8 mouse cellular contexts compared by ENCODE assay signal in the genomic region with DNA sequence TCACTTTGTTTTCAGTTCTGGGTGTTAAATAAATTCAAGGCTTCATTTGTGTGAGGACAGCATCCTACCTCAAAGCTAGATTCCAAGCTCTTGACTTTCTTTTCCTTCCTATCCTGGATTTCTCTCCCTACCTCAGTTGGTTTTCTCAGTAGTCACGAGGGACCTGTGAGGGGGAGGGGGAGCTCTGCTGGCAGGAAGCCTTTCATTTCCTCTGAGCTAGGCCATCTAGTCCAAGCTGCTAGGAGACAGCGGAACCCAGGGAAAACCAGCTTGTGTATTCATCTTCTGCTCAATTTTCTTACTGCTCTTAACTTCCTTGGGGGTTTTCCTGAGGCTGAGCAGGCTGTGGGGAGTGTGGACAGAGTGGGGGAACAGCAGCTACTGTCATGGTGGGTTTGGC. TPM values are rescaled to one million over a fixed set of nuclear protein-coding genes. Genes with fewer than 3 reads are reported as not detected.
DNase-seq lines count a peak whose midpoint lies in the region; ATAC-seq and TF ChIP-seq lines count a peak whose summit lies in the region.

No protein-coding gene starts in this region.

- peak; percentile 53; the same call in 1 of the 2 replicates for ATAC-seq in megakaryocyte, adult 5-6 weeks (ENCODE audit: poor library complexity, severe bottlenecking)

- H3K4me1 ChIP-seq in lung, adult 2 months (ENCODE audit: control insufficient read depth, insufficient read depth, low read length): peaks cover 15% of the 10 kb centered on the region

- H3K4me3 ChIP-seq in lung, adult 2 months (replicated peaks; ENCODE audit: extremely low read depth, low read depth, low read length): no peak overlapping the region

- no peak for TF ChIP-seq CTCF in lung, adult 2 months (IDR thresholded peaks at IDR 0.05; ENCODE audit: insufficient read depth, low read length)
- no peak for TF ChIP-seq CTCF in brain, embryonic 14.5 days (IDR thresholded peaks at IDR 0.05; ENCODE audit: borderline replicate concordance, extremely low read depth, insufficient read depth, insufficient read length)

- no peak for TF ChIP-seq POLR2A in lung, adult 2 months (IDR thresholded peaks at IDR 0.05; ENCODE audit: borderline replicate concordance, extremely low read depth, low read depth, low read length)
- no peak for TF ChIP-seq POLR2A in brain, embryonic 14.5 days (IDR thresholded peaks at IDR 0.05; ENCODE audit: borderline replicate concordance, extremely low read depth, insufficient read depth, insufficient read length, poor library complexity, severe bottlenecking)

- 24% methylated on average over 2 of the region's 2 CpGs for WGBS in lung, adult 2 months

- intact Hi-C loops in heart, postnatal 10 days (cut with DNase I): loop anchor here (5.0 kb wide), 1 partner anchor 55 kb away; no protein-coding TSS in a partner anchor

- peak; percentile 34 to 50 for DNase-seq in lung, adult 18-20 months
- no peak for DNase-seq in lung, adult 2 months
- peak; percentile 64 for DNase-seq in brain, embryonic 14.5 days (ENCODE audit: low read depth)
- peak; percentile 59 to 61 for DNase-seq in heart, postnatal 10 days
- DNase-seq in layer of hippocampus, postnatal 14 days (ENCODE audit: low spot score in 2 of 2): peak; percentile 57 to 73
- DNase-seq in thymus, postnatal 4 days: peak; percentile 52
- DNase-seq in retina, postnatal 1 day: no peak

RNA-seq across cellular contexts. Expression of a gene that starts 55.0 kb away (rescaled TPM):
- 0.96 and 1.2 TPM in 2 replicates for polyA plus RNA-seq in lung, adult 2 months (2012; rRNA removed)
- polyA plus RNA-seq in brain, embryonic 14.5 days (2012; rRNA removed): 3.0 and 4.1 TPM in 2 replicates
- total RNA-seq in heart, postnatal 10 days (2021): 1 to 10 TPM in 1 of 2 experiments, under 1 TPM in 1; 0.81 to 1.1 TPM
- total RNA-seq in layer of hippocampus, postnatal 14 days (2021): 1 to 10 TPM; 4.4 to 6.4 TPM
- 3.6 and 6.2 TPM in 2 replicates for total RNA-seq in megakaryocyte, adult 5-6 weeks (2015)
- 16.2 and 24.5 TPM in 2 replicates for total RNA-seq in megakaryocyte, adult 5-6 weeks (2017)

RNA-seq across cellular contexts. Expression of a gene that starts 55.5 kb away (rescaled TPM):
- 157 and 282 TPM in 2 replicates for polyA plus RNA-seq in lung, adult 2 months (2012; rRNA removed)
- polyA plus RNA-seq in brain, embryonic 14.5 days (2012; rRNA removed): 117 and 173 TPM in 2 replicates
- total RNA-seq in heart, postnatal 10 days (2021): 10 to 100 TPM; 85.3 to 96.6 TPM
- total RNA-seq in layer of hippocampus, postnatal 14 days (2021): 100 to 1,000 TPM; 106 to 113 TPM
- 5.8 and 11.9 TPM in 2 replicates for total RNA-seq in megakaryocyte, adult 5-6 weeks (2015)
- 8.7 and 11.8 TPM in 2 replicates for total RNA-seq in megakaryocyte, adult 5-6 weeks (2017)

Comparison
In these comparisons a context has a peak if more than half of its experiments do, and no peak if none do; other contexts are left out.
1. DNase-seq: peak in lung, adult 18-20 months (2 of 2), brain, embryonic 14.5 days (single experiment), heart, postnatal 10 days (2 of 2), layer of hippocampus, postnatal 14 days (2 of 2) and thymus, postnatal 4 days (single experiment); none in lung, adult 2 months (single experiment) and retina, postnatal 1 day (single experiment).
2. RNA of a gene that starts 55.5 kb away (total RNA-seq): 106 to 113 TPM in layer of hippocampus, postnatal 14 days and 85.3 to 96.6 TPM in heart, postnatal 10 days; 5.8 to 11.9 TPM in megakaryocyte, adult 5-6 weeks; every median in the first group is over 4 times any median in the second.